Mouse (Mus musculus): ENCODE results near the gene Tardbp.

- TF ChIP-seq CTCF (IDR thresholded peaks at IDR 0.05; ENCODE audit: low read depth) (no peak), EP300 (IDR thresholded peaks at IDR 0.05; ENCODE audit: low read depth) (no peak)
Measured at GRCm38 (mm10) chr4:148643291-148644156, 16.7 kb upstream of the Tardbp start, which contains the start of gene Gm572.
